Mouse (Mus musculus) left cerebral cortex, adult 9 months (tissue): ENCODE measurements at regions not wholly inside any gene's neighbourhood (a gene's known extent, or its start where the extent isn't known, plus 50 kb on each side); places are given as distances from the start of the nearest gene placed in this dataset.
A peak's percentile ranks its signal among the peaks of the same experiment; 100 is the strongest.

Experiments
- DNase-seq, 2 experiments: peaks; one replicate each; pipeline ENCODE4 v3.0.0; 2022; ENCODE audit warnings: low spot score in 2 of 2

DNA sequence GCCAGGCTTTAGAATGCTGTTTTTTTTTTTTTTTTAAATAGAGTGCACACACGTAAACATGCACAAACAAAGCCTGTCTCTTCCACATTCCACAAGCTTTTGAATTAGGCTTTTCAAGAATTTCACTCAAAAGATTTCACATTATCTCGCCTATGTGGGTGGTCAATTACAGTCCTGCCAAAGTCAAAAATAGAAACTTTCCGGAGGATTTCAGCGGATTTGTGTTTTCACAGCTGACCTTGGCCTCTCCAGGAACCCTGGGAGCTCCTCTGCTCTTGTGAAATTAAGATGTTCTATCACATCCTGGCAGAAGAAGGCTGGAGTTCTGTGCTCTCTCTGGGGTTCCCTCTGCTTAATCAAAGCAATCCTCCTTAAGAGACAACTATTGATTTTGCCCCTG is 360.9 kb upstream of the Tenm4 start:
- DNase-seq: no peak

DNA sequence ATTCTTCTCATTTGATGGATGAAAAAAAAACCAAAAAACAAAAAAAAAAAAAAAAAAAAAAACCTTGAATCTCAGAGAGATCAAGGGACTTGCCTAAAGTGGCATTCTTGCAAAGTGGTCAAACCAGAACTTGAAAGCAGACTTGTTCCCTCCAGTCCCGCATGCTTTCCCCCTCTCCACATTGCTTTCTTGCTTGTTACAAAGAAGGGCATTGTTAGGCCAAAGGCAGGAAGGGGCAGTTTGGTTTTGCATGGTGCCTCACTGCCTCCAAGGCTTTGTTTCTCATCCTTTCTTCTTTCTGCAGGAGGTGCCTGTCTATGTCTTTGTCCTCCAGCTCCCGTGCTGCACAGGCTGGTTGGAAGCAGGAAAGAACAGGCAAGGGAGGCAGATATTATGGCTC is 356.2 kb upstream of the Tenm4 start:
- DNase-seq: no peak

DNA sequence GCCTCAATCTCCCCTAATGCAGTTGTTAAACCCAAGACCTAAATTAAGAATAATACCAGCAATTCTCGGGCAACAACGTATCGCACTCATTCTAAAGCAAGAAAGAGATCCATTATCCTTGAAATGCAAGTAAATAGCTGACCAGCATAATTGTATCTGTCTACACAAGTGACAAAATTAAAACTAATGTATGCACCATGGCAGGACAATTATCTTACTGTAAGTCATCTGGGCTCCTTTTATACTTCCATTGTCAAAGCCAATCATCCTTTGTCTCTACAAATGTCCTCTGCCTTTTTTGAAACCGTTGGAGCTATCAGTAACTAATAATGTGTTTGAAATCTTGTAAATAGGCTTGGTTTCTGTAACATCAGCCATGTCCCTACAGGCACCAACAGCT is 347.5 kb upstream of the Tenm4 start:
- DNase-seq: no peak

DNA sequence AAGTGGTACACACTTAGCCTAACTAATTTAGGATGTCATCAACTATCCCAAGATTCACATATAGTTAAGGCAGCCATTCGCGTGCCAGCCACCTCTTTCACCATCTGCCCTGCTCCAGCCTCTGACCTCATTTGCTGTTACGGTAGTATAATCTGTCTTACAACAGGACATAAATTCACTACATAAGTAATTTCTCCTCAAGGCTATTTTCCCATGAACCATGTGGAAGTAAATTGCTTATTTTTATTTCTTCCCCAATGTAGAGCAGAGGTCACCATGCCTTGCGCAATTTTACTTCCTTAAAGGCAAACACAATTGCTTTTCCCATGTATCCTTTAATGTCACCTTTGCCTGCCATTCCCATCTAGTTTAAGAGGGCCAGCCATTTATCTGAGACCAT is 341.2 kb upstream of the Tenm4 start:
- no peak for DNase-seq

DNA sequence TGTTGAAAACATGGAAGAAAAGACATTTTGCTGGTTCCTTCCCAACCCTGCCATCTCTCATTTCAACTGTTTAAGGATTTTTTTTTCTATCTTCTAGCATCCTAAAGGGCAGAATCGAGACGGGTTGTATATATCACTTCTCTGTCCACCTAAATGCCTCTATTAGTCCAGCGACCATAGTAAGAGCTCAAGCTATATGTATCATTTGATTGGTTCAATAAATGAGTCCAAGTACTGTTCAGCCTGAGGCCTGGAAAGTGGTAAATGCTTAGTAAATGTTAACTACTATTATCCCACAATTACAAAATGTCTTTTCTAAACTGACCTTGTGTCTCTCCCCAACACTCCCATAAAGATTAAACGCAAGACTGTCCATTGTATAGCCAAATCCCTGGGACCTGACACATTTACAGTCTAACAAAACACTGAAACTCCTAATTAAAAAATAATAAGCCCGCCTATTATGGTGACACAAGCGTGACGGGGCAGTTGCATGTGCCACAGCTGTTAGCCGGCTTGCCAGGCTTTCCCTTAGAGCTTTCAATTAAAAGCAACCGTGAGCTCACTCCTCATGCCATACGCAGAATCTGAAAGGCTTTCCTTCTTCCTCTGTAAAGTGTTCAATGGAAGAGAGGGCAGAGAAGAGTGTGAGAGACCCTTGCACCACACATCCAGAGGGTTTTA is 336.7 kb upstream of the Tenm4 start:
- DNase-seq: no peak

DNA sequence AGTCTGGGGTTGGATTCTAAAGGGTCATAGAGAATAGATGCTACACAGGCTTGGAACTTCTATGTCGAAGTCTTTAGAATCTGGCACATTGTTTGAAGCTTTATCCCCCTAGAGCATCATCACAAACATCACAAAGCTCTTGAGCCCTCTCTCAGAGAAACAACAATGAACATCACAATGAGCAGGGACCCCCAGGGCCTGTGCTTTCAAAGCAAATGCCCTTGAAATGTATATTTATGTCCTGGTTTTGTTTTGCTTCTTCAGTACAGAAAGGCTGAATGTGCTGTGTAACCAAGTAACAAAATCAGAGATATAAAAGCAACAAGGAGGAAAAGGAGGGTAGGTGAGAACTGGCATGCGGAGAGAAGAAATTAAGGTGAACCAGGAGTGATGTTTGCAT is 330.6 kb upstream of the Tenm4 start:
- no peak for DNase-seq

DNA sequence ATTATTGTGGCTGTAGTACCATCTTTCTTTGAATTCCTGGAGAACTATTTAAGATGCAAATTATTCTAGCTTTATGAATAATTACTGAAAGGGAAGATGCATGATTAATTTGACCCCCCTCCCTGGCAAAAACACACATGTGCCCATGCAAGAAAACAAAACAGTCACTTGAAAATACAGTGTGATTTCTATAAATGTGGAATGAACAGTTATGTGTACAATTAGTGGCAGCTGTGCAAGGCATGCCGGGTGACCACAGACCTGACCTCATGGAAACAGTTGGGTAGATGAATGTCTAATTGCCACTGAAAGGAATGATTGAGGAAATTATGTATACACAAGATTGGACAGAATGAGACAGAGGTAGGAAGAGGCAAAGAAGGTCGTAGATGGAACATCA is 321.2 kb upstream of the Tenm4 start:
- DNase-seq: no peak

DNA sequence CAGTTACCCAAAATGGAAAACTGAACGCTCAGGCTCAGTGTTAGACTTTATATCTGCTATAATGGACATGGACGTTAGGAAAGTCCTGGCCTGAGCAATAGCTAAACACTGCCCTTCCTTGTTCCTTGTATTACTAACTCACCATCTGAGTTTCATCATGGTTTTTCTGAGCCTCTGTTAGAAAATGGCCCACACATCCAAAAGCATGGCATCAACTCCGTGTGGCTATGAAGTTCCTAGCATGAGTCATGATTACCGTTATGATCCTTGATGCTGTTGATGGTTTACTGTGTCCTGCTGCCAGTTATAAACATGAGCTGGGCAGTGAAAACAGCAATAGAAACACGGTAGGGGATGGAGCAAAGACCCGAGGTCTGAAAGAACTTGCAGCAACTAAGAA is 318.4 kb upstream of the Tenm4 start:
- DNase-seq: no peak

DNA sequence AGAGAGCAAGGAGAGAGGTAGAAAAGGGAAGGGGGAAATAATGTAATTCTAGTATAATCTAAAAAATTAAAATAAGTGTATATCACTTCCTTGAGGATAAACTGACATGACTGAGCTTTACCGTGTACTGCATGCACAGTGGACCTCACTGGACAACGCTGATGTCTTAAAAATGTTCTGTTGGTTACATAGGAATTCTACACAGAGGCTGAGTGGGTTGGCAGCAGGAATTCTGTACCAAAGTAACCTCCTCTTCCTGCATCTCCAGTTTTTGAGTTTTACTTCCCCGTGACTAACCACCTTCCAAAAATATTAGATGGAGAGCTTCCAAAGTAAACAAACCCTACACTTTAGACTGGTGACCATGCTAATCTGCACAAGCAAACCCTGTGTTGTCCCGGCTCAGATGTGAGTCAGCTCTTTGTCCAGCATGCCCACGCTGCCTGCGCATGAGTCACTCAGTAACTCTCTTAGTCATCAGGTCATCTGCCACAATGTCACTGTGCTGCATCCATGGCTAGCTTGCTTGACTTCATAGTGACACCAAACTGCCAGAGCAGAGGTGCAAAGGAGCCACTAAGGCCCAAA is 317.7 kb upstream of the Tenm4 start:
- DNase-seq: peak; percentile 40 to 57

DNA sequence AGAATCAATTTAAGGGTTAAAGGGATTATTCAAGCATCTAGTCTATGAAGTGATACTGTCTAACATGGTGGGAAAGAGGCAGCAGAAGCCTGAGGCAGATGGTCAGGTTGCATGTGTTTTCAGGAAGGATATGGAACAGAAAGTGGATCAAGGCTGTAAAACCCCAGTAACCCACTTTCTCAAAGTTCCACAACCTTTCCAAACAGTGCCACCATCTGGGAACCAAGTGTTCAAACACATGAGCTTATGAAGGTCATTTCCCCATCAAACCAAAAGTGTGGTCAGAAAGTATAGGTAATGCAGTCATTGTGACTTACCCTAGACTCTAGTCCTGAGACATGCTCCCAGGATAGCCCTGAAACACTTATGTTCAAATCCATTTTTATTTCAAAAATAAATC is 312.8 kb upstream of the Tenm4 start:
- no peak for DNase-seq

DNA sequence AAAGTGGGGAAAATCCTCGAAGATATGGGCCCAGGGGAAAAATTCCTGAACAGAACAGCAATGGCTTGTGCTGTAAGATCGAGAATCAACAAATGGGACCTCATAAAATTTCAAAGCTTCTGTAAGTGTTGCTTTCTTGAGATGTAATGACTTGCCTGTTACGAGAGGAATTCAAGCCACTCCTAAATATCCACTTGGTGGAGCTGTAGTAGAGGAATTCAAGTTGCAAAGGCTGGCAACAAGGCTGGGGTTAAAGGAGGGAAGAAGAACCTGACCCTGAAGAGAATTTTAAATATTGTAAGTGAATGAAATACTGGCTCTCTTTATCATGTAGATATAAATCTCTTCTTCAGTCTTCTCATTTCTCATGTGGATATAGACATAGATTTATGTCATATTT is 306.8 kb upstream of the Tenm4 start:
- no peak for DNase-seq

DNA sequence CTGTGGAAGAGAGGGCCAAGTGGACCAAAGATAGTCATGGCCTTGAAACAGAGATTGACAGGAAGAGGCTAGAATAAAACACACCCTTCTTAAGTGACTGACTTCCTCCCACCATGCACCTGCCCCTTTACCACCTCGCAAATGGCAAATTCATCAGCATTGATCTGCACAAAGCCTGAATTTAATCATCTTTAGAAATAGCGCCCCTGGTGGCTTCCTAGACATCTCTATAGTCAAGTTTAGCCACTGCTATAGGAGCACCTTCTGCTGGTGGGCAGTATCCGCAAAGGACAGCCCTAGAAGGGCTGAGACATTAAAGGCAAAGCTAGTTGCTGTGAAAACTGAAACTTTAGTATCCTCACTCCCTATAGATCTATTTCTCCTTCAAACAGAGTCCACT is 305.8 kb upstream of the Tenm4 start:
- DNase-seq: no peak

DNA sequence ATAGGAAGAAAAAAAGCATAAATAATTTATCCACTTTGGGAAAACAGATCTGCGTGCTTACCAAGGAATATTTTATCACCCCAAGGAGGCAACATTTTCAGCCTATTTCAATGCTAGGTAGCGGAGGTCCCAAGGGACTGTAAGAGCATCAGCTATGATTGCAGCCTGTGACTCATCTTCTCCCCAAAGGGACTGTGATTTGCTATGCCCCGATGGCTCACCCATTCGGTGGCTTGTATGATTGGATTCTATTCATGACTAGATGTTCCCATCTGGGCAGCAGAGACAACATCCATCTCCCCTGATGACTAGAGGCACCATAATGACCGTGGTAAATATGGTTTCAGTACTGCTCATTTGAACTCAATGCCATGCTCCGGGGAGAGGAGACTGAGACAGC is 302.3 kb upstream of the Tenm4 start:
- DNase-seq: no peak

DNA sequence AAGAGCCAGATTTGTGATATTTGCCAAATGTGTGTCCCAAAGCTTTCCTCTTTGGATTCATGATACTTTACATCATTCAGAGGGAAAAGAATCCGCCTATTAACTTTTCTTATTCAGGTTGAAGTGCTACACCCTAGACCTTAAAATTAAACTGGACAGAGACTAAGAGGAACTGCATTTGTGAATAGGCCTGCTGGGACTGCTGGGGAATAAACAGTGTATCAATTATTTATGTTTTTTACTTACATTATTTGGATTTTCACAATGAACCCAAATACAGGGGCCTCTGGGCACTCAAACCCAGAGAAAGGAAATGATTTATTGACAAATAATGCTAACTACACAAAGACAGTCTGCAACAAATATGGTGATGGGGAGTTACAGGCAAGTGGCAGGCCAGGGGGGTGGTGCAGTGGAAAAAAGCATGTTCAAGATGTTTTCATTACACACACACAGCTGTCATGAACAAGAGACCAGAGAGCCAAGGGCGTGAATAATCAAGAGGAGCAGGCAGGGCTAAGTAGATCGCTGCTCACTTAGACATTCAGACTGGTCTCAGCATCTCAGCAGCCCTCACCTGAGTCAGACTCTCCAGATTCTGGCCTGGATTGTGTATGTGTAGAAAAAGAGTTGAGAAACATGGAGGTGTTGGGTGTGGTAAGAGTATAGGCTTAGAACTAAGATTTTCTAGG is 290.3 kb upstream of the Tenm4 start:
- DNase-seq: no peak

DNA sequence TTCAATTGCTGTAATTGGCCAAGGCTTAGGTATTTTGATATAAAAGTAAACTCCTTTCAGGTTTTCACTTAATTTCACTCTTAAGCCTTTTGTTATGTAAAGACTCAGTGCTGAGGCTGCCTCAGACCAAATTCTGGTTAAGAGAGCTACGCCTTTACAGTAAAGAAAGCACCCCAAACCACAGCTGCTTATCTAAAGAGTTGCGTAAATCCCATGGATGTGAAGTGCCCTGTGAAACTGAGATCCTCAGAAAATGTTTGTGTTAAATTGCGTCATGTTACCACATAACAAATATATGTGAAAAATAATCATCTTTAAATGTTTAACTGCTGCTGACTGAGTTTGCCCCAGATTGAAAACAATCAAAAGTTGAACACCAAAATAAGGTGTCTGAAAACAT is 269.5 kb upstream of the Tenm4 start:
- DNase-seq: no peak

DNA sequence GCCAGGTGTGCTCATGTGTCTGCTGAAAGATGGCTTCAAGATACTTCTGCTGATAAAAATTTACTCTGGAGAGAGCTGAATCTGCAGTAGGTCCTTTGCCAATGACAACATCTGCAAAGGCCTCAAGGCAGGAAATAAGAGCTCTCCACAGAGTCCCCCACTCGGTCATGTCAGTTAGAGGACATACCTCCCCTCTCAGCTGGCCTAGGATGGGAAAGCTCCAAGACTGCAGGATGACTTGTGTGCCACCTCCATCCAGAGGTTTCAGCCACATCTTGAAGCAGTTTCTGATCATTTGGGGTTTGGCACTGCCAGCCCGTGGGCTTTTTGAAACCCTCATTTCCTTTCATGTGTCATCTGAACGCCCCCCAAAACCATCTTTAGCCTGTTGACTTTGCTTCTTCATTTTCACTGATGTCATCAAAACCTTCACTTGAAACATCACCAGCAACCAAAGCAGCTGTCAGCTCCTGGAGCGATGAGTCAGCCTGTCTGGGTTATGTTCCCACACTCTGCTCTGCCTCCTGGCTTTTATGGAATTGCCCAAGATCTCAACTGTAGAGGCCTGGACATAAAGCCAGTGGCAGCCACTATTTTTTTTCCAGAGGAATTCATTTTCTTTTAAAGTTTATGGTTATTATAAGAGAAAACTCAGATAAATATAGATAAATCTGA is 256.5 kb upstream of the Tenm4 start:
- DNase-seq: peak; percentile 23 to 28

DNA sequence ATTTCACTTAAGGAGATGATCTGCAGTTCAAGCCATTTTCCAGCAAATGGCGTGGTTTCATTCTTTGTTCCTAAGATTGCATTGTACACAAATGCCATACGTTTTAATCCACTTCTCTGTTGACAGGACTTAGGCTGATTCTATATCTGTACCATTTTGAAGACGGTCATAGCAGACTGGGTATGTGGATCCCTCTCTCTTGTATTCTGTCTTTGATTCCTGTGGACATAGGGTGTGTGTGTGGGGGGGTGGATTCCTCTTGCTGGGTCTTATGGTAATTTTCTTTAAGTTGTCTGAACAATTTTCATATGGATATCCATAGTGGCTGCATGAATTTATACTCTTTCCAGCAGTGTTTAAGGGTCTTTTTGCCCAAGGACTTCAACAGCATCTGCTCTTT is 251.1 kb upstream of the Tenm4 start:
- DNase-seq: no peak

DNA sequence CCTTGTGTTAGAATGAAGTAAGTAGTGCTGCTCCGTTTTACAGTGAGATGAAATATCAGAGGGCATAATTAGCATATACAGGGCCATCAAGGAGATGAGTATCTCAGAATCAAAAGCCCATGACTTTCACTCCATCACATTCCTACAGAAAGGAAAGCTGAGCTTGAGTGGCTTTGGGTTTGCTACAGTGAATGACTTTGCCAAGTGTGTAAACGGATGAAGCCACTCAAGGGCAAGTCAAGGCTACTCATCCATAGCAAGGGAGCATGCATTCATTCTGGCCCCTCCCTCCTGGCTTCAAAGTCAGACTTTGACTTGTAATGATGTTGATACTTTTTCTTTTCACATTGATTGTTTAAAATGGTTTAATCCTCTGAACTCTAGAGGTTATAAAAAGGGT is 246.2 kb upstream of the Tenm4 start:
- no peak for DNase-seq

DNA sequence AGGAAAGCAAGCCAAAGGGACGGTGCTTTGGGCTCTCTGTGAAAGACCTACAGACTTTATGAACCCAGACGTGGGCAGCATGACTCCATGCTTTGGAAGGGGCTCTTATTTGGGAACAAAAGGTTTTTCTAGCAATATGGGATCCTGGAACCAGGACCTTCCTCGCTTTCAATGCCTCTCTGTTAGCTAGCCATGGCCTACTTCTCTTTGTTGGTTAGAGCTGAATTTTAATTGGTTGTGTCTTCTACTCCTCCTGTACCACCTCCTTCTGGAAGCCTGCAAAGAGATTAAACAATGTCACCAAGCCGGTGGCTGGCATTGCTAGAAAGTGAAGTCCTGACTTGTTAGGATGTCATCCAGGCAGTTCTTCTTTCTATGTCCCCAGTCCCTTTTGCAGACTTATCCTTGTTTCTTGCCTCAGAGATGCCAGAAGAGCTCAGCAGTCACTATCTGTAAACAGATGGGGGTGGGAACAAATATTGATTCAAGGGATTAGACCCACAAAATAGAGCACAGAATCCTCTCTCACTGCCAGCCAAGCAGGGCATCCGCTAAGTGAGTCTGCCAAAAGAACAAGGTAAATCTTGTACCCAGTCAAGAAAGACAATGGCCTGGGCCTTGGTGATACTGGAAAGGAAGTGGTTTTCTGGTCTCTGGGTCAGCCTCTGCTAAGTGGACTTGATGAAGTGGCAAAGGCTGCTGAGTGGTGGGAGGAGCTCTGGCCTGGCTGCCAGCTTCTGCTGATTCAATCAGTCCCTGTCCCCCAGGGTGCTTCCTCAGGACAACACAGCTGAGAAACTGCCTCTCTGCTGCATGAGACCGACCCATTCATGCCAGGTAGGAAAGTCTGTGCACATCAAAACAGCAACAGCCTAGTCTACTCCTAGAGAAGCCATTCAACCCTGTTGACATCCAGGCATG is 244.7 kb upstream of the Tenm4 start:
- DNase-seq: peak in 1 of 2 experiments; percentile 6

DNA sequence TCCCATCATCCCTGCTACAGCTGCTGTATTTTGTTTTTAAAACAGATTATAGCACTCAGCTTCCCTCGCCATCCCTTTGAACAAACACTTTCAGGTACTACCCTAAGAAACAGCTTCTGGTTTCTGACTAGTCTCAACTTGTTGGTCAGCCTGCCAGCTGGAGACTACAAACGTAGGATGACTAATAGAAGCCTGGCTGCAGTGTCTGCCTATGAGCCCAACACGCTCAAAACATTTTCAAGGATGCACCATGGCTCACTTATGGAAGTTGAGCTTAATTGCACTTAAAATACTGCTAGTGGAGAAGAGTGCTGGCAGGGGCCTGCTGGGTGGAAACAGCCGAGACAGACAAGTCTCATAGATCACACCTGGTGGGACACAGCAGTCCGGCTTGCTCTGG is 234.4 kb upstream of the Tenm4 start:
- DNase-seq: peak in 1 of 2 experiments; percentile 43

DNA sequence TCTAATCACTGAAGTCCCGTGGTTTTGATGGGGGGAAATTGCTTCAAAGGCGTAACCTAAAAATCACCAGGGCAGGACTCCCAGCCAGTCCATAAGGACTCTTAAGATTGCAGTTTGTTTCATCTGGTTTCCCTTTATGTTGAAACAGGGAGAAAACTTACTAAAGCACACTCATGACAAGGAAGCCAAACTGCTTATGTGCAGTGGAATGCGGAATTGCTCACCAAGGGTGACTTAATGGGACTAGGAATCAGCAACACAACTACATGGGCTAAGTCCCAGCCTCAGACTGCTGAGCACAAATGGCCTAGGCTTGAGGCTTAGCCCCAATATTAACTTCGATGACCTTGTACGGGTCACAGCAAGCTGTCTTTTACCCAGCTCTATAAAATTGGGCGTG is 227.6 kb upstream of the Tenm4 start:
- DNase-seq: no peak

DNA sequence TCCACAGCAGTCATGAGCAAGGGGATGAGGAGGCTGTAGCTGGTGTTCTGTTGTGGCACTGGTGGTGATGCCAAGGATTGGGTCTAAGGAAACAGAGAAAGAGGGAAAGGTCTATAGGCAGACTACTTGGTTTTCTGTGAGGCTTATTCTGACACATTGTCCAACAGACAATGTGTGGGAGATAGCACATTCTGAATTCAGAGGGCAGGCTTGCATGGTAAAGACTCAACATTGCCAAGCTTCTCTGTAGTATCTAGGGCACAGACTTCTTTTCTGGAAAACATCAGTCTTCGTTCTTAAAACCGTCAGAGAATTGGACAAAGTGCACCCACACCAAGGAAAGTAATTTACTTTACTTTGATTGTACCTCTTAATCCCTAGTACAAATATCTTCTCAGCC is 218.7 kb upstream of the Tenm4 start:
- peak in 1 of 2 experiments; percentile 8 for DNase-seq
